Mouse (Mus musculus): ENCODE results near the gene Ddc.

Gene Ddc

DNA sequence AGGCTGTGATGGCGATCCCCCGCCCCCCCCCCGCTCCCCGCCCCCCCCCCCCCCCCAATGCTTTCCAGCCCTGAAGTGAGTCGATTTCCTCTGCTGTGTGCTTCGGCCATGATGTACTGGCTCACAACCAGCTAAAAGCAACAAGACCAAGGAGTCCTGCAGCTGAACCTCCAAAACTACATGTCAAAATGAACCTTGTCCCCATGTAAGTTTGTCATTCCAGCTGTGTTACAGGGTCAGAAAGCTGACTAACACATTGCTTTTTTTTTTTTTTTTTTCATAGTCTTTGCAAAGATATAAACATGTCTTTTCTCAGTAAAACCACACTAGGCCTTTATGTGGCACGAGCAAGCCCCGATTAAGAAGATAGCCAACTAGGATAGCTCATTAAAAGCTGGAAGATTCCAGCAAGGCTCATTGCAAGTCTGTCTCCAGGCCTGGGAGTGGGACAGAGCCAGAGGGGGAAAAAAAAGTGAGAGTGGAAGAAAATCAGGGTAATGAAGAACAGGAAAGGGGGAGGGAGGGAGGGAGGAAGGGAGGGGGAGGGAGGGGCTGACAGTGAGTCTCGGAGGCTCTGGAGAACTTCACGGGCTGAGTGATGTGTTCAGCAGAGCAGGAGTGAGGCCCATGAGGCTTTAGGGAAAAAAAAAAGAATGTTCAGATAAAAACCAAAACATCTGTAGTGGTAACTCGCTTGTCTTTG, 19.5 kb downstream of the Ddc start:
- DNase-seq (ENCODE audit: low spot score in 2 of 2): no peak

DNA sequence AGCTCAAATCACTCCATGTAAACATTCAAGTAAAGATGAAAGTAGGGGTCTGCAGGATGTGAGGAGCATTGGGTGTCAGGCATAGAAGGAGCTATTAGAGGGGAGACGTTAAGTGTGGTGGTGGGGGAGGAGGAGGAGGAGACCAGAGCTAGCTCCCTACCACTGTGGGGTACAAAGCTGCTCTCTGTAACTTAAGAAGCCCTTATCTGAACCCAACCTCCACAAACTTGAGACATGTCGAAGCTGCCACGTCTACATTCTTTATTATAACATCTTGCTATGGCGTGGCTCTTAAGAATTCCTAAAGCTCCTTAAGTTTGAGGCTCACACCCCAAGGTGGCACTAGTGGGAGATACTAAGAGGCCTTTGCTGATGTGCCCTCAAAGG, 20.1 kb downstream of the Ddc start:
- no peak for DNase-seq (ENCODE audit: low spot score in 2 of 2)

DNA sequence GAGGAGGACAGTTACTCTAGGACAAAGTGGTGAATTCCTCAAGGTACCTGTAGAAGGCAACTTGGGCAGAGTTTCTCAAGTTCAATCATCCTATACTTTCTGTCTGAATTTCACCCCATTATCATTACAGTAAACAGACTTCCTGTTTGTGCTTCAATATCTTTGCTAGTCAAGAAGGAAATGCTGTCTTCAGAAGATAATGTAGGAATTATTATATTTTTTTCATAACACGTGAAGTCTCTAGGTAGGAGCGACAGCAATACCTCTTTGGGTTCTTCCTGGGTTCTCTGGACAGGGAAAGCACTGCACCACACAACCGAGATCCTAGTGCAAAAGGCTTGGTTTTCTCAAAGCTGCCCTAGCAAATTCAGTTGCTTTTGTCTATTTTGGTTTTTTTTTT, 21.6 kb downstream of the Ddc start:
- no peak for DNase-seq (ENCODE audit: low spot score in 2 of 2)

DNA sequence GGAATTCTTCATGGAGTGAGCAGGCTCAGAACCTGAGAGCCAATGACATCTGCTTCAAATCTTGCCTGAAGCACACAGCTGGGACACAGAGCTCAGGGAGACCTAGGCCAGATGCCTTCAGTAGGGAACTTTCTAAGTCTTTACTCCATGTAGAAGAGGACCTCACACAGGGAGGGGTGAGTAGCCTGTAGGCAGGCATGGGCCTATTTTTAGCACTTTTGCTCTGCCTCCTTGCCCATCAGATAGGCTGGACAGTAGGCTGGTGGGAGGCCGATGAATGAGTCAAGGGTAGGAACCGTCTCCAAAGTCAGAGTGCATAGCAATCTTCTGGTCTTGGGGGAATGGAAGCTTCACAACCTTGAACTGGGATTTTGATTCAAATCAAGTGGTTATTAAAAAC, 22.7 kb downstream of the Ddc start:
- DNase-seq (ENCODE audit: low spot score in 2 of 2): no peak

DNA sequence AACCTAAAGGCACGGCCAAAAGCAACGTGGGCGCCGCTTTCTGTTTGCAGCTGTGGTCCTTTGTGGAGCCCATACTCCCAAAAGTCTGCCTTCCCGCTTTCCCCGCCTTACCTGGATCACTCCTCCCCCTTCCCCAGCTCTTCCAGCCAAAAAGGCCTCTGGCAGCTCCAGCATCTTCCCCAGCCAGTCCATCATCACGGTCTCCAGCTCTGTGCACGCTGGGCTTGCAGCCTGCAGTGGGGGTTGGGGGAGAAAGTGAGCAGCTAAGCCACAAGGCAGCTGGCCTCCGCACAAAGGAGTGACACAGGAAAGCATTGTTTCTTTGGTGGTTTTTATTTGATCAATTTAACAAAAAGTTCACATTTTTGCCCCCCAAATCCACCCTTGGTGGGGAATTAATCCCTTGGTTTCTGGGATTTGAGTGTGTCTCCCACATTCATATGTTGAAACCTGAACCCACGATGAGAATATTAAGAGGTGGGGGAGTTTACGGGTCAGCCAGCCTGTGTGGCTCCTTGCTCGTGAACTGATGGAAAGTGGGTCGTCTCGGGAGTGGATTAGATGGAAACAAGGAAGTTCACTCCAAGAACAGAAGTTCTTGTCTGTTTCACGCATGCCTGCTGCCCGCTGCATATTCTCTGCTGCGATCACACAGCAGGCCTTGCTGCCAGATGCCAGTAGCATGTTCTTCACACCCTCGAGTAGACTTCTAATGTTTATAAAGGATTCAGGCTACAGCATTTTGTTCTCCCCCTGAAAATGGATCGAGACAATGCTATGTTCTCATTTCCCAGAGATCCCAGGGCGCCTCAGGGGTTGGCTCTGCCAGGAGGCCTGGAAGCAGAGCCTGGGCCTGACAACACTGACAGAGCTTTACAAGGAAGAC, 24.7 kb downstream of the Ddc start:
- no peak for DNase-seq (ENCODE audit: low spot score in 2 of 2)

DNA sequence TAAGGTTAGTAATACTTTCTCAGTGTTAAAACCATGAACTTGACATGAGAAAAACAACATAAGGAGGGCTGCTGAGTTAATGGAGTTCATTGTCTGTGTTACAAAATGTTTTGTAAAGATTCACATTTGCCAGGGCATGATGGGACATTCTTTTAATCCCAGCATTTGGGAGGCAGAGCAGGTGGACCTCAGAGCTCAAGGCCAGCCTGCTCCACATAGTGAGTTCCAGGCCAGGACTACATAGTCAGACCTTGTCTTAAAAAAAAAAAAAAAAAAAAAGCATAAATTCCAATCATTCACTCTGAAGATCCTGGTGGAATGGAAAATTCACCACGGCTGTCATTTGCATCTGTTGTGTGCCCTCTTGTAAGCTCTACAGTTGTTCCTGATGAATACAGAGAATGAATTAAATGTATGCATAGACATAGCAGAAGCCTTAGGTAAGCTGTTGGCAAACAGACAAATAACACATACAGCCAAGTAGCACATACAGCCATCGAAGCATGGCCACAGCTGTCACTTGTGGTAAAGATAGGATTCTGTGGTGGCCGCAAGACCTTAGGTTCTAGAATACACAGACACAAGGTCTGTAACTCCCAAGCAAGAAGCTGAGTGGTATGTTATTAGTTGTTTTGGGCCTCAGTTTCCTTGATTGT, 25.7 kb downstream of the Ddc start:
- DNase-seq (ENCODE audit: low spot score in 2 of 2): no peak

DNA sequence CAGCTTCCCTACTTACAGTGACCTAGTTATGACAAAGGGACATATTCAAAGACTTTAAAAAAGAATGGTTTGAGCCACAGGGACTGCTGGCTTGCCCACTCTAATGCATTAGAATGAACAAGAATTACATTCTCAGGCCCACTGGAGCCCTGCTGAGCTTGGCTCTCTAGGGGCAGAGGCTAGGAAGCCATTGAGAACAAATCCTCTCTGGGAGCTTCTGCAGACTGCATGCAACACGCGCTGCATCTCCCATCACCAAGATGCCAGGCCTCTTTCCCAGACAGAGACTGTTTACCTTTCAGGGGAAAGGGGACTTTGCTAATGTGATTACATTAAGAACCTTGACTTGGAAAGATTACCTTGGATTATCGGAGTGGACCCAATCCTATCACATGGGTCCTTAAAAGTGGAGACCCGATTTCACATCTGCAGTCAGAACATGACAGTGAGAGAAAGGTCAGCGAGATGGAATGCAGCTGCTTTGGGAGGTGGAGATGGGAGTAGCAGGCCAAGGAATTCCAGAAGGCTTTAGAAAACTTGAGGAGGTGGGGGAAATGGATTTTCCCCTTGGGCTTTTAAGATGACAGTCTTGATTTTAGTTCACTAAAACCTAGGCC, 26.6 kb downstream of the Ddc start:
- DNase-seq (ENCODE audit: low spot score in 2 of 2): no peak

DNA sequence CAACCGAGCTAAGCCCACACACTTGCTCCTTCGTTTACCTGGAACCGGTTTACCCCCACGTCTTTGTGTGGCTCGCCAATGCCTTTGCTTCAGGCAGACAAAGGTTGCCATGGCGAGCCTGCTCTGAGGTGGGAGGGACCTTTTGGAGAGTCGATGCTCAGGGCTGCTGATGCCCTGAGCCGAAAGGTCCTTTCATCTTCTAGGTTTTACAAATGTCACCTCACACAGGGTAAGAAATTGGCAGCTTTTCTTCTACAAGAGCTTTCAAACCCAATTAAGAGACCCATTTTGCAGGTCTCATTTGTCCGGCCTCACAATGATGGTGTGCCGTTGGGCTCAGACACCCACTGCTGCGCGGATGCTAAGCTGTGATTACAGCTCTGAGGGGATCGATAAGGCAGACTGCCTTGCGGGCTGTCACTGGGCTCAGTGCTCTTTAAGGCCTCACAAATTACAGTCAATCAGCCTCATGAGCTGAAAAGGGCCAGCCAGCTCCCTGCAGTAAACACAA, 29.9 kb downstream of the Ddc start:
- DNase-seq (ENCODE audit: low spot score in 2 of 2): no peak

DNA sequence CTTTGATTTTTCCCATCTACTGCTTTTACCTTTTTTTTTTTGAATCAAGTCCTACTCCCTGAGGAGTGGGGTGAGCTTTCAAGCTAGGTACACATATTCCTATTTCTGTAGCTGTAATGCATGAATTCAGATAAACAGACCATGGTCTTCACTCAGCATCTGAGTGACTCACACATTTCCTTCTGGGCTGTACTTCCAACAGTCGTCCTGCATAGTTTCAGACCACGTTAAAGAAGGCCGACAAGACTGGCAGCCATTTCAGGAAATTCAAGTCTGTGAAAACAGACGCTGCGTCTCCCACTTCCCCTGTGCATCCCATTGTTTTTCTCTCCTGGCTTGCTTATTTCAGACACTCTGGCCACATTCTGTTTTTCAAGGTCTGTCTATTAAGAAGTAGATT, 31.2 kb downstream of the Ddc start:
- no peak for DNase-seq (ENCODE audit: low spot score in 2 of 2)

DNA sequence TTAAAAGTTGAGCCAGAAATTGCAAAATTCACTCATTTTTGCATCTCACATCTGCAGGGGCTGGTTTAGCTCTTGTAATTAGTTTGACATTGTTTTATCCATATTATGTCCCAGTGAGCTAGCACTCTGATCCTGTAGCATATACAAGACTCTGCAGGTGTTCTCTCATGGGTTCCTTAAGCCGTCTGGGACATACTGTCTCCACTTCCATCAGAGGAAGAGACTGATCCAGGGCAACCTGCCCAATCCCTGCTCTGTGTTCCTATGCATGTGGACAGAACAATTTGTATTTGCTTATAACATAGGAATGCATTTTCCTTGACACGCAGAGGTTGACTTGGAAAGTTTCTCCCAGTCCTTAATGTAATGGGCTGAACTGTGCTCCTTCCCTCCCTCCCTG, 32.8 kb downstream of the Ddc start:
- no peak for DNase-seq (ENCODE audit: low spot score in 2 of 2)

DNA sequence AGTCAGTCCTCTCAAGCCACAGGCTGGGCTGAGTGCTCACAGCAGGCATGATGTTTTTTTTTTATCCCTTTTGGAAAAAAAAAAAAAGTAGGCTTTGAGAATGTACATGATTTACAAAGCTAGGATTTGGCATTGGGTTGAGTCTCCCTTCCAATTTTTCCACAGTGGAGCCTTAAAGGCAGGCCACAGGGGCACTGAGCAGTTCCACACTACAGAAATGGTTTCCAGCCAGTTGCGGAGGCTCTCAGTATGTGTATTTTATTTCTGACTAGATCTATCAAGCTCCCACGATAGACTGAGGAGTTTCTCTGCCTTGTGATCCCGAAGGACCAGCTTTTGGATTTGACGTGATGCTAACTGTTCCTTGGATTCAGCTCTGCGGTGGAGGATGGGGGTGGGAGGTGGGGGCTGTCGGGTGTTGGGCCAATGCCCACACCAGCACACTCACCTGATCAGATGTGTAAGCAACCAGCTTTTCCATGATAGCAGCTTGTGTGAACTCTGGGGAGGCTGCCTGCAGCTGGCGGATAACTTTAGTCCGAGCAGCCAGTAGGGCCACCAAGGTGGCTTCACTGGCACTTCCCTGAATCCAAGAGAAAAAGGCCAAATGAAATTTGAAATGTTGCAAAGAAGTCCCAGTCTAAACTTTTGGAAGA, 33.4 kb downstream of the Ddc start:
- DNase-seq (ENCODE audit: low spot score in 2 of 2): no peak

DNA sequence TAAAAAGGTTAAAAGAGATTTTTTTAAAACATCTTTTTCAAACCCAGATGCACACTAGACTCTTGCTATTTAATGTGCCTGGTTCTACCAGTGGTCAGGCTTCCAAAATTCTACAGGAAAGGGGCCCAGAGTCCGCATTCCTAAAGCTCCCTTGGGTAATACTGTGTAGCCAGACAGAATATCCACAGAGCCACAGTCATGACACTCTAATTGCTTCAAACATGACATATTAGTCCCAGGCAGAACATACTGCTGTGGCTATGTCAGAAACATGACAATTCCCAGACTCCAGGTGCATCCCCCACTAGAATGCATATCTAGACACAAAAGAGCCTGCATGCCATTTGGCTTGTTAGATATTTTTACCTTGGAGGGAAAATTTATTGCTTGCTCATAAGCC, 35.4 kb downstream of the Ddc start:
- DNase-seq (ENCODE audit: low spot score in 2 of 2): no peak

DNA sequence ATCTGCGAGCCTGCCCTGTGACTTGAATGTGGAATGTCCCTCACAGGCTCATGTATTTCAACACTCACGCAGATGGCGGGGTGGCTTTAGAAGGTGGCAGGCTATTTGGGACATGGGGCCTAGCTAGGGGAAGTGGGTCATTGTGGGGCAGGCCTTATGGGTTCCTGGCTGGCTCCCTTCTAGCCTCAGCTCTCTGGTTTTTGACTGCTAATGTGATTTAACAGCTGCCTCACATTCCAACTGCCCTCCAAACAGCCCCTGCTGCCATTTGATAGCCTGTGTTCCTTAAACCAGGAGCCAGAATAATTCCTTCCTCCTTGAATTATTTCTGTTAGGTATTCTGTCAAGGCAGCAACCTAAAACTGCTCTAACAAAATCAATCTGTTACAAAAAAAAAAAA, 41.0 kb downstream of the Ddc start:
- no peak for DNase-seq (ENCODE audit: low spot score in 2 of 2)

DNA sequence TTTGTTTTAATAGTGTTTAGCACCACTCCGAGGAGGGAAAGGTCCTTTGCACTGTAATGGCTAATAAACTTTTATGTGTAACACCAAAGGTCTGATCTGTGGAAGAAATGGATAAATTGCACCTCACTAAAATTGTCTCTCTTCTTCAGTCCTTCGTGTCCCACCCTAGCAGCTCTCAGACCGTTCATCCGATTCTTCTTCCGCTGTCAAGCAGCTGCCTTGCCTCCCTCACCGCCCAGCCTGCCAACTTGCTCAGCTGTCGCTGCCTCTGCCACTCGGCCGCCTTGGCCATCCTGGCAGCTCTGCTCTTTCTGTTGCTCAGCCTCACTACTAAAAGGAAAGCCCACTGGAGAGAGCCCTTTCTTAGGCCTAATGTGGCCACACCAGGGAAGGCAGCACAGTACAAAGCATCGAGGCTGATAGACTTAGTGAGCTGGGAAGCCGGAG, 42.2 kb downstream of the Ddc start:
- DNase-seq (ENCODE audit: low spot score in 2 of 2): no peak

DNA sequence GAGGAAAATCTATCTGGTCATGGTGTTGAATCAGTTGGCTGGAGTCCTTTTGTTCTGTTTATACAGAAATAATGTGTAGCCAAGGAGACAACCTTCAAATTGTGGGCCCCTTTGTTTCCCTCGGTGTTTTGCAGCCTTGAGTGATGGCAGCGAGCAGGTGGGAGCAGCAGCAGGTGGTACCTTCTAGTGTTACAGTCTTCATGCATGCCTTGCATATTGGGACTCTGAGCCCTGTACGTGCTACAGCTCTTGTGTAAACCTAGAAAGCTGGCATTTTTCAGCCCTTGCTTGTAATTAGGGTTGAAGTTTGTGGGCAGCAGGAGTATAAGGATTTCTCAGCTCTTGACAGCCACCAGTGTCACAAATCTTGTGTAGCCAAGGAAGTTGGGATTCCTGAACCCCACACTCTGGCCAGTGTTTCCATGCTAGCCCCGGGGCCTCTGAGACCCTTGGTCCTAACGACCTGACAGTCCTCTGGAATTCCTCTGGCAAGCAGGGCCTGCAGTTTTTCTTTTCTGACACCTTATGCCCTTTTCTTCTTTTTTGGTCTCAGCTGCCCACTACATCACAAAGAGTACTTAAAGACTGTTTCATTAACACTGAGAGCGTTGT, 42.8 kb downstream of the Ddc start:
- no peak for DNase-seq (ENCODE audit: low spot score in 2 of 2)

DNA sequence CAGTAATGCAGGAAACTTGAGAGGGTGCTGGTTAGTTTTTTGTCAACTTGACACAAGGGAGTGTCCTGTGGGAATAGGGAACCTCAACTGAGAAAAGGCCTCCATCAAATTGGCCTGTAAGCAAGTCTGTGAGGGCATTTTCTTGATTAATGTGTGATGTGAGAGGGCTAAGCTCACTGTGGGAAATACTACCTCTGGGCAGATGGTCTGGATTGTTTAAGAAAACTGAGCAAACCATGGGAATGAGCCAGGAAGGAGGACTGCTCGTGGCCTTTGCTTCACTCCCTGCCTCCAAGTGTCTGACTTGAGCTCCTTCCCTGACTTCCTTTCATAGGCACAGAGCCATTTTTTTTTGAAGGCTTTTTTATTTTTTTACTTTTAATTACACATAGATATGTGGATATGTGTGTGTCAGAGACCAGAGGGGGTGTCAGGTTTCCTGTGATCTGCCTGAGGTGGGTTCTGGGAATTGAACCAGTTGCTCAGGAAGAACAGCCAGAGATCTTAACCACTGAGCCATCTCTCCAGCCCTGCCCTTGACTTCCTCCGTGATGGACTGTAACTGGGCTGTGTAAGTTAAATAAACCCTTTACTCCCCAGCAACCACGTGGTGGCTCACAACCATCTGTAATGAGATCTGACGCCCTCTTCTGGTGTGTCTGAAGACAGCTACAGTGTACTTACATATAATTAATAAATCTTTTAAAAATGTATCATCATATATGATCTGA, 44.0 kb downstream of the Ddc start:
- no peak for DNase-seq (ENCODE audit: low spot score in 2 of 2)

DNA sequence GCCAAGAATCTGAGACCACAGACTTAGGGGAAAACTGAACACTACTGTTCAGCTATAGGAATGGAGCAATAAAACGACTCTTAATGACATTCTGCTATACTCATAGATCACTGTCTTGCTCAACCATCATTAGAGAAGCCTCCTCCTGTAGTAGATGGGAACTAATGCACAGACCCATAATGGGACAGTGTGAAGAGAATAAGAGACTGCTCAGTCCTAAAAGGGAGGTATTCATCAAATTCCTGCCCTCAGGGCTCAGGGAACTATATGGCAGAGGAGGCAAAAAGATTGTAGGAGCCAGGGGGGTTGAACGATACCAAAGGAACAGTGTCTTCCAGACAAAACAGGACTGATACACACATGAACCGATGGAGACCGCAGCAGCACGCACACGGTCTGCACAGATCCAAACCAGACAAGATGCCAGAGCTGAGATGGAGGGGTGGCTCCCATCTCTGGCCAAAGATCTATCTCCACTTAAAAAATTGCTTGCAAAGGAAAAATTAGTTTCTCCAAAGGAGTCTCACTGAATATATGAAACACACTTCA, 45.9 kb downstream of the Ddc start:
- DNase-seq (ENCODE audit: low spot score in 2 of 2): no peak

DNA sequence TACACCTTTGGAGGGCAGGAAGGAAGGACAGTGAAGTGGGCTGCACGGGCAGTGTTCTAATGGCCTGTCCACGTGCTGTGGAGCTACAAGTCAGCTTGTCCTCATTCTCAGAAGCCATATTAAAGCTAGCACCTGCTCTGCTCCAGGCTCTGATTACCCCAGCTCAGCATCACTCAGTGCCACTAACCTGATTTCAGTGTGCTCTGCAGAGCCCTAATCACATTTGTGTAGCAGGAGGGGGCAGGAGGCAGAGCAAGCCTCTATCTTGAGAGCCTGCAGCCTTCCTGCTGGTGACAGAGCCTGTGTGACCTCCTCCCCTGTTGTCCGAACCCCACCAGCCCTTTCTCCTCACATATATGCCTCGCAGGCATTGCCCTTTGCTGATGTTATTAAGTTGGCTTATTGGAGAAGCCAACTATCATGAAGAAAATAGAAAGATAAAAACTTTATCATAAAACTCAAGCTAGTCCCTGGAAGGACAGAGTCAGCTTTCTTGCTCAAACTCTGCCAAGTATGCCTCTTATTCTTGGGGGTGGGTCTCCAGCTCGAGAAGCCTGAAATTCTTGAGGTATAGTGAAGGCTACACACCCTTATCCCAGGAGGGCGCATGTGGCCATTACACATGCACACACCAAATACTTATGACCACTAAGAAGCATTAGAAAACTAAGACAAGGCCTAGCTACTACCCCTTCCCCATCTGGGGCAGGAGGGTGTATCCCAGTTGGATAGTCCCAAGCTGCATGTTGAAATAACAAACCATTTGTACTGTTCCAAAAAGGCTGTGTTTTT, 47.3 kb downstream of the Ddc start:
- no peak for DNase-seq (ENCODE audit: low spot score in 2 of 2)

All from spleen, postnatal 14 days (tissue).